ENCODE assay signal across 12 mouse cellular contexts in genomic region chr12:119426182-119426886, GRCm38 (mm10).
DNase-seq lines count a peak whose midpoint lies in the region; ATAC-seq lines count a peak whose summit lies in the region.
"Had no signal": no experiment of that assay in that cellular context is flagged by ENCODE, and none has a peak within 500 bp of the region (broad histone marks: within the 10 kb centered on the region; RNA-seq: fewer than 3 reads in every experiment).

No protein-coding gene starts in this region.

- 98% methylated on average over 2 of the region's 2 CpGs for WGBS in midbrain, embryonic 12.5 days
- 100% methylated on average over 2 of the region's 2 CpGs for WGBS in midbrain, embryonic 14.5 days
- 95% methylated on average over 2 of the region's 2 CpGs for WGBS in stomach, embryonic 15.5 days

- no peak overlapping the region for H3K9ac ChIP-seq in midbrain, embryonic 12.5 days (replicated peaks)
- H3K9ac ChIP-seq in midbrain, embryonic 14.5 days (replicated peaks; ENCODE audit: low read length), result no peak overlapping the region
- H3K9ac ChIP-seq in stomach, embryonic 15.5 days, result no peak overlapping the region
- H3K9ac ChIP-seq: liver, embryonic 14.5 days had no signal

- peak; percentile 65 for ATAC-seq in midbrain, embryonic 12.5 days (ENCODE audit: low FRiP score, low read depth)
- ATAC-seq in midbrain, embryonic 14.5 days (ENCODE audit: low FRiP score, low TSS enrichment), result no peak
- peak; percentile 60; the same call in 1 of the 2 replicates for ATAC-seq in stomach, embryonic 15.5 days (ENCODE audit: insufficient read depth, low FRiP score, low read depth)

- H3K27ac ChIP-seq in midbrain, embryonic 12.5 days (replicated peaks), result no peak overlapping the region
- no peak overlapping the region for H3K27ac ChIP-seq in midbrain, embryonic 14.5 days (replicated peaks; ENCODE audit: low read depth, low read length)
- no peak overlapping the region for H3K27ac ChIP-seq in stomach, embryonic 15.5 days
- H3K27ac ChIP-seq: liver, embryonic 14.5 days had no signal

- H3K4me3 ChIP-seq in midbrain, embryonic 12.5 days, result no peak overlapping the region
- H3K4me3 ChIP-seq in midbrain, embryonic 14.5 days (replicated peaks; ENCODE audit: low read depth, low read length), result no peak overlapping the region
- H3K4me3 ChIP-seq in stomach, embryonic 15.5 days (replicated peaks), result no peak overlapping the region
- H3K4me3 ChIP-seq: megakaryocyte, embryonic 14.5 days had no signal

- no peaks in the 10 kb centered on the region for H3K36me3 ChIP-seq in midbrain, embryonic 12.5 days
- H3K36me3 ChIP-seq in midbrain, embryonic 14.5 days (ENCODE audit: control insufficient read depth, insufficient read depth, low read length), result no peaks in the 10 kb centered on the region
- no peaks in the 10 kb centered on the region for H3K36me3 ChIP-seq in stomach, embryonic 15.5 days

- DNase-seq in adrenal gland, adult (ENCODE audit: inconsistent age in 2 of 2, low spot score in 1 of 2), result peak; percentile 65 to 88
- no peak for DNase-seq in adrenal gland, postnatal 4 days (ENCODE audit: low spot score in 2 of 2)
- no peak for DNase-seq in midbrain, embryonic 14.5 days
- peak; percentile 62 to 69 for DNase-seq in adrenal gland, postnatal 36 days
- DNase-seq in left cerebral cortex, adult 8-10 months (ENCODE audit: low spot score in 2 of 2), result no peak
- no peak for DNase-seq in right cerebral cortex, adult 18-20 months
- DNase-seq: cerebellum, adult 11 months; gastrocnemius, postnatal 36 days had no signal

- no peaks in the 10 kb centered on the region for H3K4me1 ChIP-seq in midbrain, embryonic 12.5 days
- H3K4me1 ChIP-seq in midbrain, embryonic 14.5 days (ENCODE audit: control insufficient read depth, insufficient read depth, low read length), result no peaks in the 10 kb centered on the region
- H3K4me1 ChIP-seq in stomach, embryonic 15.5 days, result no peaks in the 10 kb centered on the region
- H3K4me1 ChIP-seq: megakaryocyte, embryonic 14.5 days had no signal

- no peaks in the 10 kb centered on the region for H3K9me3 ChIP-seq in midbrain, embryonic 12.5 days
- no peaks in the 10 kb centered on the region for H3K9me3 ChIP-seq in midbrain, embryonic 14.5 days (ENCODE audit: control insufficient read depth, low read length)
- no peaks in the 10 kb centered on the region for H3K9me3 ChIP-seq in stomach, embryonic 15.5 days
- H3K9me3 ChIP-seq: megakaryocyte, embryonic 14.5 days had no signal

- no peaks in the 10 kb centered on the region for H3K27me3 ChIP-seq in midbrain, embryonic 12.5 days
- H3K27me3 ChIP-seq in midbrain, embryonic 14.5 days (ENCODE audit: control insufficient read depth, insufficient read depth, low read length), result no peaks in the 10 kb centered on the region
- no peaks in the 10 kb centered on the region for H3K27me3 ChIP-seq in stomach, embryonic 15.5 days (replicated peaks)
- H3K27me3 ChIP-seq: megakaryocyte, embryonic 14.5 days had no signal

- H3K4me2 ChIP-seq in midbrain, embryonic 12.5 days (replicated peaks), result no peak overlapping the region
- no peak overlapping the region for H3K4me2 ChIP-seq in midbrain, embryonic 14.5 days (ENCODE audit: low read length)
- H3K4me2 ChIP-seq in stomach, embryonic 15.5 days, result no peak overlapping the region

Comparison
In these comparisons a context has a peak if more than half of its experiments do, and no peak if none do; other contexts are left out.
1. DNase-seq: peak in adrenal gland, adult (2 of 2) and adrenal gland, postnatal 36 days (2 of 2); none in adrenal gland, postnatal 4 days (0 of 2), midbrain, embryonic 14.5 days (single experiment), left cerebral cortex, adult 8-10 months (0 of 2) and right cerebral cortex, adult 18-20 months (single experiment).